Mouse (Mus musculus): ENCODE measurements at regions not wholly inside any gene's neighbourhood (a gene's known extent, or its start where the extent isn't known, plus 50 kb on each side); places are given as distances from the start of the nearest gene placed in this dataset.
A peak's percentile ranks its signal among the peaks of the same experiment; 100 is the strongest.

DNA sequence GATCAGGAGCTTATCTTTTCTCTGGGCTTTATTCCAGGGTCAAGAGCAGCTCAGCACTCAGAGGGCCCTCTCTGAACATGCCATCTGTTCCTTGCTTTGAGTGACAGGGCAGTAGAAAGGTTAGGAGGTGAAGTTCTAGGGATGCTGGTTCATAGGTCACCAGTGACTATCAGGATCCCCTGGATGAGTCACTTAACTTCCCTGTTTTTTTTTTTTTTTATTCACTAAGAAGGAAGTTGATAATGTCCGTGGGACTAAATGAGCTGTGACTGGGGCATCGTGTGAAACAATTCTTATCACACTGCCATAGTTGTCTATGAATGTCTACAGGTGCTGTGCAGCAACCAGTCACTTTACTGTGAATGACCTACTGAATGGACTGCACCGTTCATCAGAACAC is 73.8 kb upstream of the Gpr139 start:
- H3K4me3 ChIP-seq (ENCODE audit: low read depth, low read length): no peak overlapping the region
- DNase-seq (ENCODE audit: low spot score) (no peak), ATAC-seq (no peak)
- H3K9me3 ChIP-seq (replicated peaks; ENCODE audit: control insufficient read depth, low read length): no peaks in the 10 kb centered on the region
- WGBS: 89% methylated on average over 3 of the region's 3 CpGs
- H3K4me2 ChIP-seq (ENCODE audit: low read length): no peak overlapping the region
- no peaks in the 10 kb centered on the region for H3K36me3 ChIP-seq (ENCODE audit: control insufficient read depth, insufficient read depth, low read length)
- H3K27me3 ChIP-seq (replicated peaks; ENCODE audit: control insufficient read depth, insufficient read depth, low read length): no peaks in the 10 kb centered on the region
- no peaks in the 10 kb centered on the region for H3K4me1 ChIP-seq (ENCODE audit: control insufficient read depth, insufficient read depth, low read length)
- H3K27ac ChIP-seq (ENCODE audit: low read depth, low read length): no peak overlapping the region
- H3K9ac ChIP-seq (ENCODE audit: low read length): no peak overlapping the region

DNA sequence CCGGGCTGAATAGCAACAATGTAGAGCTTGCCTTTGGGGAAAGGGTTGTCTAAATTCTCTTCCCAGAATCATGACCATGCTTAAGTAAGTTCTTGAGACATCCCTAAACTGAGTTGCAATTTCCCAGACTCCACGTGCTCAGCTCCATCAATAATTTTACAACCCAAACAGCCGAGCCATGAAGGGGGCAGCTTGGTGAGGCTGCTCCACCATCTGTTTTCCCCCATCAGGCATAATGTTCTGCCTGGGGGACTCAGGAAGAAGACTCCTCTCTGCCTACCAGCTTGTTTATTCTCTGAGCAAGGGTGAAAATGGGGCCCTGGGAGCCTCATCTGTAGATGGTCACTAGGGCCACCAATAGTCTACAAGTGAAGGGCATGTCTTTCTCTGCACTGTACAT is 72.5 kb upstream of the Gpr139 start:
- no peak for ATAC-seq
- DNase-seq (ENCODE audit: low spot score): no peak
- Histone ChIP-seq H3K4me1 (ENCODE audit: control insufficient read depth, insufficient read depth, low read length) (no peaks in the 10 kb centered on the region), H3K9me3 (replicated peaks; ENCODE audit: control insufficient read depth, low read length) (no peaks in the 10 kb centered on the region), H3K9ac (ENCODE audit: low read length) (no peak overlapping the region), H3K27ac (ENCODE audit: low read depth, low read length) (no peak overlapping the region), H3K4me2 (ENCODE audit: low read length) (no peak overlapping the region), H3K36me3 (ENCODE audit: control insufficient read depth, insufficient read depth, low read length) (no peaks in the 10 kb centered on the region), H3K27me3 (replicated peaks; ENCODE audit: control insufficient read depth, insufficient read depth, low read length) (no peaks in the 10 kb centered on the region), H3K4me3 (ENCODE audit: low read depth, low read length) (no peak overlapping the region)
- 85% methylated on average over 3 of the region's 3 CpGs for WGBS

DNA sequence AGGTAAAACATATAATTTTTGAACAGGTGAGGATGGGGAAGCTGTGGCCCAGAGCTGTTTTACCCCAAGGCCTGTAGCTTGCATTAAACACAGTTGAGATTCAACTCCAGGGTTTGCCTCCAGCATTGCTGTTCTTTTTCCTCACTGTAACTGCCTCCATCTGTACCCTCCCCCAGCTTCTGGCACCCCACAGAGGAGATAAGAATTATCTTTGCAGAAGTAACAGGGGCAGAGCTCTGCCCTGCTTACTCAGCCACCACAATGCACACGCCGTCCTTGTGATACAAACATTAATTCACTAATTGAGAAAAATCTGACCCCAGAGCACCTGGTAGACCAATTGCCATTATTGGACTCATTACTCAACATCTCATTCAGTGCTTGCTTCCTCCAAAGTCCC is 68.3 kb upstream of the Gpr139 start:
- Histone ChIP-seq H3K27ac (ENCODE audit: low read depth, low read length) (no peak overlapping the region), H3K4me1 (ENCODE audit: control insufficient read depth, insufficient read depth, low read length) (no peaks in the 10 kb centered on the region), H3K4me3 (ENCODE audit: low read depth, low read length) (no peak overlapping the region), H3K4me2 (ENCODE audit: low read length) (no peak overlapping the region), H3K27me3 (replicated peaks; ENCODE audit: control insufficient read depth, insufficient read depth, low read length) (no peaks in the 10 kb centered on the region), H3K36me3 (ENCODE audit: control insufficient read depth, insufficient read depth, low read length) (no peaks in the 10 kb centered on the region), H3K9me3 (replicated peaks; ENCODE audit: control insufficient read depth, low read length) (no peaks in the 10 kb centered on the region), H3K9ac (ENCODE audit: low read length) (no peak overlapping the region)
- DNase-seq (ENCODE audit: low spot score) (no peak), ATAC-seq (no peak)
- WGBS: 74% methylated on average over 2 of the region's 2 CpGs

DNA sequence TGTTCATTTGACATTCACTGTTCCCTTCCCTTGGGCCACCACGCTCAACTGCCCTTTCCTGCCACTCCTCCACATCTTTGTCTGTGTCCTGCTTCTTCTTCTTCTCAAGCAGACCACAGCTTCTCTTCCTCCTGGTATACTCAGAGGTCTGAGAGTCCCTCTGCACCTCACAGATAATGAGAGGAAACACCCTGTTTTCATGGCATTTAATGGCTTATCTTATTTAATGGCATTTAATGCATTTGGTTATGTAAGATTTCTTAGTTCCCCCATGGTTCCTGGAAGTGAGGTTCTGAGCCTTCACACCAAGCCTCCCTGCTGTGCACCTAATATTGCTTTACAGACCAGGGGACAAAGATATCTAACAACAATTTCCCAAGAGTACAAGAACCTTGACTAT is 67.3 kb upstream of the Gpr139 start:
- Histone ChIP-seq H3K27ac (ENCODE audit: low read depth, low read length) (no peak overlapping the region), H3K4me3 (ENCODE audit: low read depth, low read length) (no peak overlapping the region), H3K36me3 (ENCODE audit: control insufficient read depth, insufficient read depth, low read length) (no peaks in the 10 kb centered on the region), H3K4me1 (ENCODE audit: control insufficient read depth, insufficient read depth, low read length) (no peaks in the 10 kb centered on the region), H3K9ac (ENCODE audit: low read length) (no peak overlapping the region), H3K4me2 (ENCODE audit: low read length) (no peak overlapping the region), H3K9me3 (replicated peaks; ENCODE audit: control insufficient read depth, low read length) (no peaks in the 10 kb centered on the region), H3K27me3 (replicated peaks; ENCODE audit: control insufficient read depth, insufficient read depth, low read length) (no peaks in the 10 kb centered on the region)
- 83% methylated on average over 1 of the region's 1 CpGs for WGBS
- ATAC-seq (no peak), DNase-seq (ENCODE audit: low spot score) (no peak)

DNA sequence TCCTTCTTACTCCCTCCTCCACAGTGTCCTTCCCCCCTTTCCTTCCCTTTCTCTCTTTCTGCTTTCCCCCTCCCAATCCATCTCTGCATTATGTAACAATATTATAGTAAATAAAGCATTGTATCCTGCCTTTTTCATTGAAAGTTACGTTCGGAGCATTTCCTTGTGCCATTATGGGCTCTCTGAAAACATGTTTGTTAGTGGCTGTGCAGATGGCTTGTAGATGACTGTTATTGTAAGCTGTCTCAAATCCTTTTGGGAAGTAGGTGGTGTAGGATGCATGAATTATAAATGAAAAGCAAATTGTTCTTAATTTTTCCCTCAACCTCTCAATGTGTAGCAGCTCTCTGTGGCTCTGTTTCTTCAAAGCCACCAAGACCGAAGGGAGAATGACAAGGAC is 66.0 kb upstream of the Gpr139 start:
- Histone ChIP-seq H3K9me3 (replicated peaks; ENCODE audit: control insufficient read depth, low read length) (no peaks in the 10 kb centered on the region), H3K4me3 (ENCODE audit: low read depth, low read length) (no peak overlapping the region), H3K27me3 (replicated peaks; ENCODE audit: control insufficient read depth, insufficient read depth, low read length) (no peaks in the 10 kb centered on the region), H3K27ac (ENCODE audit: low read depth, low read length) (no peak overlapping the region), H3K36me3 (ENCODE audit: control insufficient read depth, insufficient read depth, low read length) (no peaks in the 10 kb centered on the region), H3K4me1 (ENCODE audit: control insufficient read depth, insufficient read depth, low read length) (no peaks in the 10 kb centered on the region), H3K9ac (ENCODE audit: low read length) (no peak overlapping the region), H3K4me2 (ENCODE audit: low read length) (no peak overlapping the region)
- ATAC-seq (no peak), DNase-seq (ENCODE audit: low spot score) (no peak)
- WGBS: 92% methylated on average over 3 of the region's 3 CpGs

DNA sequence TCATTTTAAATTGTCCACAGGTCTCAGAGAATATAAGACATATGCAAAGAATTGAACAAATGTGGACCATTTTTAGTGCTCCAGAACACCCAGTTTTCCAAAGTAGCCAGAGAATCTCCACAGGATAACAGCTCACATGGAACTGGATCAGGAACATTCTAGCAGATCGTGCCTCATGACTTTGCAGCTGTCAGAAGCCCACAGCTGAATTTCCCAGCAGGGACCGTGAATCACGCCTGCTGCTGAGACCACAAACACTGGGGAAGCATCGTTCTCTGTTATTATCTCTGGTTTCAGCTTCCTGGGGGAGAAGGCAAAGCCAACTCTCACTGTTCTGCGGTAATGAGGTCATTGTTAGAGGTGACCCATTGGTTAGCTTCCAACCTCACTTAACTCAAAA is 60.4 kb upstream of the Gpr139 start:
- Histone ChIP-seq H3K36me3 (ENCODE audit: control insufficient read depth, insufficient read depth, low read length) (no peaks in the 10 kb centered on the region), H3K4me1 (ENCODE audit: control insufficient read depth, insufficient read depth, low read length) (no peaks in the 10 kb centered on the region), H3K27me3 (replicated peaks; ENCODE audit: control insufficient read depth, insufficient read depth, low read length) (no peaks in the 10 kb centered on the region), H3K4me3 (ENCODE audit: low read depth, low read length) (no peak overlapping the region), H3K4me2 (ENCODE audit: low read length) (no peak overlapping the region), H3K27ac (ENCODE audit: low read depth, low read length) (no peak overlapping the region), H3K9me3 (replicated peaks; ENCODE audit: control insufficient read depth, low read length) (no peaks in the 10 kb centered on the region), H3K9ac (ENCODE audit: low read length) (no peak overlapping the region)
- DNase-seq (ENCODE audit: low spot score) (no peak), ATAC-seq (no peak)
- WGBS: 84% methylated on average over 5 of the region's 5 CpGs

DNA sequence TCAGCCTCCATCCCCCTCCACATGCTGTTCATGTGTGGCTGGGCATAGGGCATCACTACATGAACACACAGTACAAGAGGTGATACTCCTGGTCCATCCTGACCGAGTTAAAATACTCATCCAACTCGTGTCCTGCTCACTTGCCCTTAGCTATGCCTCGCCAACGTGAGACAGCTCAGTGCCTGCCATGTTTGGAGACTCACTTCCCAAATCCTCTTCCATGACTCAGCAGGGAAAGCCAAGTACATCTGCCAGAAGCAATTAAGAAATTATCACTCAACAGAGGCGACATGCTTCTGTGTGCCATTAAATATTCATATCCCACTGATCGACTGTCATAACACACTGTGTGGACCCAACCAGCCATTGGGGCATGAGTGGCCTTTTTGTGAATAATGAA is 51.9 kb upstream of the Gpr139 start:
- Histone ChIP-seq H3K27ac (ENCODE audit: low read depth, low read length) (no peak overlapping the region), H3K4me2 (ENCODE audit: low read length) (no peak overlapping the region), H3K4me1 (ENCODE audit: control insufficient read depth, insufficient read depth, low read length) (no peaks in the 10 kb centered on the region), H3K9me3 (replicated peaks; ENCODE audit: control insufficient read depth, low read length) (no peaks in the 10 kb centered on the region), H3K4me3 (ENCODE audit: low read depth, low read length) (no peak overlapping the region), H3K9ac (ENCODE audit: low read length) (no peak overlapping the region), H3K27me3 (replicated peaks; ENCODE audit: control insufficient read depth, insufficient read depth, low read length) (no peaks in the 10 kb centered on the region), H3K36me3 (ENCODE audit: control insufficient read depth, insufficient read depth, low read length) (no peaks in the 10 kb centered on the region)
- DNase-seq (ENCODE audit: low spot score) (peak; percentile 17), ATAC-seq (no peak; the same call in 1 of the 2 replicates)
- 77% methylated on average over 6 of the region's 6 CpGs for WGBS

All from forebrain, embryonic 14.5 days (tissue).